Mouse (Mus musculus): Measurements from ENCODE around the gene Phtf2. TPM values are rescaled to one million over a fixed set of nuclear protein-coding genes. Genes with fewer than 3 reads are reported as not detected.
A peak's percentile ranks its signal among the peaks of the same experiment; 100 is the strongest.

The Phtf2 gene
- polyA plus RNA-seq (2012; fragmentation: generic; extraction: Trizol) = 3.6 TPM

- peak; percentile 4 for TF ChIP-seq REST (IDR thresholded peaks at IDR 0.05; ENCODE audit: insufficient read depth, insufficient read length)
- no peak for TF ChIP-seq TCF12 (IDR thresholded peaks at IDR 0.05; ENCODE audit: insufficient read depth, poor library complexity, severe bottlenecking)
- peak; percentile 96 for TF ChIP-seq POLR2A (IDR thresholded peaks at IDR 0.05; ENCODE audit: insufficient read length, low read depth)
- peak; percentile 27 for TF ChIP-seq E2F4 (IDR thresholded peaks at IDR 0.05; ENCODE audit: insufficient read depth)
- TF ChIP-seq MYOG (IDR thresholded peaks at IDR 0.05; ENCODE audit: control insufficient read depth in 1 of 3, insufficient read depth in 1 of 3, insufficient read length in 2 of 3, low read depth in 2 of 3) = no peak
- TF ChIP-seq MAX (IDR thresholded peaks at IDR 0.05; ENCODE audit: low read depth) = no peak
- peak; percentile 95 for TF ChIP-seq POLR2AphosphoS2 (IDR thresholded peaks at IDR 0.05; ENCODE audit: insufficient read length, low read depth)
- H3K4me2 ChIP-seq (ENCODE audit: low read depth) = peak within 1 kb of the TSS; percentile 92
- H3K79me2 ChIP-seq (ENCODE audit: control insufficient read depth, insufficient read depth) = peaks cover 40% of the 10 kb centered on the region
- no peaks in the 10 kb centered on the region for H3K27me3 ChIP-seq (ENCODE audit: control insufficient read depth, insufficient read depth, insufficient read length)
- peak within 1 kb of the TSS; percentile 61 for H3K4me3 ChIP-seq
- peak within 1 kb of the TSS; percentile 80 for H3ac ChIP-seq (ENCODE audit: control insufficient read depth, insufficient read length)
- H3K36me3 ChIP-seq (ENCODE audit: control insufficient read depth, insufficient read depth) = no peaks in the 10 kb centered on the region
These were observed at the start of gene Phtf2, which contains the start of gene Tmem60 for GRCm38 (mm10) chr5:20881915-20882800. TSS of gene Phtf2 (minus strand) at chr5:20882124. TSS of gene Tmem60 (plus strand) at chr5:20882191.

- Histone ChIP-seq H3K4me2 (ENCODE audit: low read depth) (no peak overlapping the region), H3K79me2 (ENCODE audit: control insufficient read depth, insufficient read depth) (peaks cover 75% of the 10 kb centered on the region), H3K4me3 (no peak overlapping the region), H3K27me3 (ENCODE audit: control insufficient read depth, insufficient read depth, insufficient read length) (no peaks in the 10 kb centered on the region), H3K36me3 (ENCODE audit: control insufficient read depth, insufficient read depth) (no peaks in the 10 kb centered on the region), H3ac (ENCODE audit: control insufficient read depth, insufficient read length) (no peak overlapping the region)
- peak in 1 of 3 experiments; percentile 5 for TF ChIP-seq MYOD1 (IDR thresholded peaks at IDR 0.05; ENCODE audit: control insufficient read depth in 1 of 3, insufficient read length in 2 of 3, low read depth in 2 of 3)
- no peak for TF ChIP-seq POLR2AphosphoS2 (IDR thresholded peaks at IDR 0.05; ENCODE audit: insufficient read length, low read depth)
- no peak for TF ChIP-seq MAX (IDR thresholded peaks at IDR 0.05; ENCODE audit: low read depth)
- TF ChIP-seq MYOG (IDR thresholded peaks at IDR 0.05; ENCODE audit: control insufficient read depth in 1 of 3, insufficient read depth in 1 of 3, insufficient read length in 2 of 3, low read depth in 2 of 3) = no peak
- no peak for TF ChIP-seq REST (IDR thresholded peaks at IDR 0.05; ENCODE audit: insufficient read depth, insufficient read length)
- TF ChIP-seq CEBPB (IDR thresholded peaks at IDR 0.05; ENCODE audit: insufficient read depth, poor library complexity, severe bottlenecking) = no peak
- no peak for TF ChIP-seq SRF (IDR thresholded peaks at IDR 0.05; ENCODE audit: control insufficient read depth, insufficient read length, low read depth)
These were observed 49.4 kb upstream of the Phtf2 start for GRCm38 (mm10) chr5:20931300-20931699.

- H3K27me3 ChIP-seq (ENCODE audit: control insufficient read depth, insufficient read depth, insufficient read length) = no peaks in the 10 kb centered on the region
- H3ac ChIP-seq (ENCODE audit: control insufficient read depth, insufficient read length) = no peak overlapping the region
- H3K36me3 ChIP-seq (ENCODE audit: control insufficient read depth, insufficient read depth) = no peaks in the 10 kb centered on the region
- no peak overlapping the region for H3K4me3 ChIP-seq
- TF ChIP-seq POLR2AphosphoS2 (IDR thresholded peaks at IDR 0.05; ENCODE audit: insufficient read length, low read depth) (no peak), USF1 (IDR thresholded peaks at IDR 0.05; ENCODE audit: low read depth) (no peak), POLR2A (IDR thresholded peaks at IDR 0.05; ENCODE audit: insufficient read length, low read depth) (no peak), MYOG (IDR thresholded peaks at IDR 0.05; ENCODE audit: control insufficient read depth in 1 of 3, insufficient read depth in 1 of 3, insufficient read length in 2 of 3, low read depth in 2 of 3) (no peak), MAX (IDR thresholded peaks at IDR 0.05; ENCODE audit: low read depth) (no peak)
- H3K4me2 ChIP-seq (ENCODE audit: low read depth) = peak overlapping the region; percentile 62
- peaks cover 67% of the 10 kb centered on the region for H3K79me2 ChIP-seq (ENCODE audit: control insufficient read depth, insufficient read depth)
These were observed 48.5 kb upstream of the Phtf2 start for GRCm38 (mm10) chr5:20930430-20930829.

- Histone ChIP-seq H3K4me2 (ENCODE audit: low read depth) (peak overlapping the region; percentile 62), H3K27me3 (ENCODE audit: control insufficient read depth, insufficient read depth, insufficient read length) (no peaks in the 10 kb centered on the region), H3K36me3 (ENCODE audit: control insufficient read depth, insufficient read depth) (no peaks in the 10 kb centered on the region), H3K4me3 (no peak overlapping the region), H3ac (ENCODE audit: control insufficient read depth, insufficient read length) (no peak overlapping the region), H3K79me2 (ENCODE audit: control insufficient read depth, insufficient read depth) (peaks cover 64% of the 10 kb centered on the region)
- TF ChIP-seq CEBPB (IDR thresholded peaks at IDR 0.05; ENCODE audit: insufficient read depth, poor library complexity, severe bottlenecking) (peak; percentile 48; the same call in 1 of the 2 replicates), MAX (IDR thresholded peaks at IDR 0.05; ENCODE audit: low read depth) (no peak)
These were observed 47.8 kb upstream of the Phtf2 start for GRCm38 (mm10) chr5:20929669-20930151.

- H3K4me2 ChIP-seq (ENCODE audit: low read depth) = no peak overlapping the region
- no peaks in the 10 kb centered on the region for H3K27me3 ChIP-seq (ENCODE audit: control insufficient read depth, insufficient read depth, insufficient read length)
- H3K79me2 ChIP-seq (ENCODE audit: control insufficient read depth, insufficient read depth) = peaks cover 50% of the 10 kb centered on the region
- no peak for TF ChIP-seq CEBPB (IDR thresholded peaks at IDR 0.05; ENCODE audit: insufficient read depth, poor library complexity, severe bottlenecking)
- TF ChIP-seq TCF12 (IDR thresholded peaks at IDR 0.05; ENCODE audit: insufficient read depth, poor library complexity, severe bottlenecking) = no peak
- no peak overlapping the region for H3K4me3 ChIP-seq
- no peaks in the 10 kb centered on the region for H3K36me3 ChIP-seq (ENCODE audit: control insufficient read depth, insufficient read depth)
- no peak overlapping the region for H3ac ChIP-seq (ENCODE audit: control insufficient read depth, insufficient read length)
These were observed 43.5 kb upstream of the Phtf2 start for GRCm38 (mm10) chr5:20925451-20925850.

Measured in myocyte (in vitro differentiated cells).